ENCODE assay signal across 10 mouse cellular contexts in genomic region chr6:30375791-30376190, GRCm38 (mm10). TPM values are rescaled to one million over a fixed set of nuclear protein-coding genes. Genes with fewer than 3 reads are reported as not detected.
DNase-seq lines count a peak whose midpoint lies in the region; ATAC-seq and TF ChIP-seq lines count a peak whose summit lies in the region.
"Had no signal": no experiment of that assay in that cellular context is flagged by ENCODE, and none has a peak within 500 bp of the region (broad histone marks: within the 10 kb centered on the region; RNA-seq: fewer than 3 reads in every experiment).

No protein-coding gene starts in this region.

- H3K27me3 ChIP-seq in lung, embryonic 14.5 days (ENCODE audit: insufficient read depth, low read length): no peaks in the 10 kb centered on the region
- H3K27me3 ChIP-seq in heart, embryonic 16.5 days (ENCODE audit: control insufficient read depth, insufficient read depth, low read length): no peaks in the 10 kb centered on the region
- H3K27me3 ChIP-seq: stomach, embryonic 15.5 days had no signal

- H3K4me1 ChIP-seq in lung, embryonic 14.5 days (ENCODE audit: insufficient read depth): no peaks in the 10 kb centered on the region
- H3K4me1 ChIP-seq in lung, adult 2 months (ENCODE audit: control insufficient read depth, insufficient read depth, low read length): peaks cover 8% of the 10 kb centered on the region
- peaks cover 5% of the 10 kb centered on the region for H3K4me1 ChIP-seq in heart, embryonic 16.5 days (ENCODE audit: control insufficient read depth, insufficient read depth, low read length)
- H3K4me1 ChIP-seq: stomach, embryonic 15.5 days had no signal

- no peak overlapping the region for H3K4me2 ChIP-seq in lung, embryonic 14.5 days
- H3K4me2 ChIP-seq in heart, embryonic 16.5 days (ENCODE audit: low read depth, low read length): no peak overlapping the region
- H3K4me2 ChIP-seq: stomach, embryonic 15.5 days had no signal

- no peak for TF ChIP-seq POLR2A in lung, adult 2 months (IDR thresholded peaks at IDR 0.05; ENCODE audit: borderline replicate concordance, extremely low read depth, low read depth, low read length)

- H3K9me3 ChIP-seq in lung, embryonic 14.5 days (ENCODE audit: low read depth, low read length): no peaks in the 10 kb centered on the region
- H3K9me3 ChIP-seq in heart, embryonic 16.5 days (replicated peaks; ENCODE audit: control insufficient read depth, low read length): no peaks in the 10 kb centered on the region
- H3K9me3 ChIP-seq: G1E; stomach, embryonic 15.5 days had no signal

- no peak overlapping the region for H3K27ac ChIP-seq in lung, embryonic 14.5 days (ENCODE audit: low read depth)
- peak overlapping the region; percentile 37 for H3K27ac ChIP-seq in heart, embryonic 16.5 days (ENCODE audit: low read length)
- H3K27ac ChIP-seq: stomach, embryonic 15.5 days had no signal

- H3K9ac ChIP-seq in lung, embryonic 14.5 days: no peak overlapping the region
- no peak overlapping the region for H3K9ac ChIP-seq in heart, embryonic 16.5 days (ENCODE audit: low read length)
- H3K9ac ChIP-seq: stomach, embryonic 15.5 days had no signal

- DNase-seq in lung, embryonic 14.5 days: peak; percentile 48
- DNase-seq in lung, adult 2 months: no peak
- DNase-seq in cerebellum, postnatal 25 days: peak; percentile 48 to 56
- peak; percentile 76 for DNase-seq in lung, postnatal 36 days
- no peak for DNase-seq in adrenal gland, adult 18-20 months (ENCODE audit: low spot score in 2 of 2)
- DNase-seq in frontal cortex, postnatal 36 days (ENCODE audit: low spot score in 2 of 2): no peak

- no peak for TF ChIP-seq CTCF in lung, embryonic 14.5 days (IDR thresholded peaks at IDR 0.05; ENCODE audit: low read depth)
- TF ChIP-seq CTCF in lung, adult 2 months (IDR thresholded peaks at IDR 0.05; ENCODE audit: insufficient read depth, low read length): no peak

- WGBS in lung, embryonic 14.5 days: 68% methylated on average over 1 of the region's 1 CpGs
- 38% methylated on average over 1 of the region's 1 CpGs for WGBS in lung, adult 2 months
- WGBS in heart, embryonic 16.5 days: 58% methylated on average over 1 of the region's 1 CpGs

- no peak overlapping the region for H3K4me3 ChIP-seq in lung, embryonic 14.5 days (ENCODE audit: low read depth, low read length)
- H3K4me3 ChIP-seq in lung, adult 2 months (replicated peaks; ENCODE audit: extremely low read depth, low read depth, low read length): no peak overlapping the region
- no peak overlapping the region for H3K4me3 ChIP-seq in heart, embryonic 16.5 days (ENCODE audit: low read length)
- H3K4me3 ChIP-seq: stomach, embryonic 15.5 days had no signal

- no peak for ATAC-seq in lung, embryonic 14.5 days (ENCODE audit: insufficient read depth)
- peak; percentile 31 for ATAC-seq in heart, embryonic 16.5 days (replicated peaks; ENCODE audit: extremely low read depth, insufficient read depth, low FRiP score)
- ATAC-seq: inflammation-experienced regulatory T-cells, adult 6 months had no signal

- H3K36me3 ChIP-seq in lung, embryonic 14.5 days (ENCODE audit: insufficient read depth): peaks cover 84% of the 10 kb centered on the region
- peaks cover 43% of the 10 kb centered on the region for H3K36me3 ChIP-seq in heart, embryonic 16.5 days (ENCODE audit: control insufficient read depth, insufficient read depth)

RNA-seq across cellular contexts. Expression of gene Zc3hc1, which starts 15.0 kb away (rescaled TPM):
- polyA plus RNA-seq in lung, embryonic 14.5 days (2014; fragmentation: Nextera tagmentation; extraction: Ambion mirVana): 66.8 and 66.9 TPM in 2 replicates
- polyA plus RNA-seq in lung, adult 2 months (2012; rRNA removed): 13.8 TPM in 2 replicates
- polyA plus RNA-seq in heart, embryonic 16.5 days (2015; fragmentation: Nextera tagmentation; extraction: Ambion mirVana): 38.7 and 40.5 TPM in 2 replicates
- 10 to 100 TPM; 18.7 to 19.6 TPM for total RNA-seq in adrenal gland, adult 18-20 months (2021)

RNA-seq across cellular contexts. Expression of gene Klhdc10, which starts 25.9 kb away (rescaled TPM):
- polyA plus RNA-seq in lung, embryonic 14.5 days (2014; fragmentation: Nextera tagmentation; extraction: Ambion mirVana): 32.6 and 33.9 TPM in 2 replicates
- polyA plus RNA-seq in lung, adult 2 months (2012; rRNA removed): 13.9 and 17.8 TPM in 2 replicates
- polyA plus RNA-seq in heart, embryonic 16.5 days (2015; fragmentation: Nextera tagmentation; extraction: Ambion mirVana): 16.8 and 19.0 TPM in 2 replicates
- 10 to 100 TPM; 63.0 to 68.5 TPM for total RNA-seq in adrenal gland, adult 18-20 months (2021)

Comparison
In these comparisons a context has a peak if more than half of its experiments do, and no peak if none do; other contexts are left out.
1. DNase-seq: peak in lung, embryonic 14.5 days (single experiment), cerebellum, postnatal 25 days (2 of 2) and lung, postnatal 36 days (single experiment); none in lung, adult 2 months (single experiment), adrenal gland, adult 18-20 months (0 of 2) and frontal cortex, postnatal 36 days (0 of 2).